Mouse (Mus musculus): ENCODE data around the gene Gm20431.
A peak's percentile ranks its signal among the peaks of the same experiment; 100 is the strongest.
"Not testable (repeated sequence)": the region's sequence is repeated elsewhere in the genome, so short reads cannot be mapped to it uniquely, and the experiment has no call there.

Gm20431 gene

GRCm38 (mm10) chr2:167659177-167659846 lies 2.0 kb downstream of the Gm20431 start:
- no peak for DNase-seq (ENCODE audit: low spot score)

GRCm38 (mm10) chr2:167658712-167659111 lies 2.6 kb downstream of the Gm20431 start:
- no peak for DNase-seq (ENCODE audit: low spot score)

DNA sequence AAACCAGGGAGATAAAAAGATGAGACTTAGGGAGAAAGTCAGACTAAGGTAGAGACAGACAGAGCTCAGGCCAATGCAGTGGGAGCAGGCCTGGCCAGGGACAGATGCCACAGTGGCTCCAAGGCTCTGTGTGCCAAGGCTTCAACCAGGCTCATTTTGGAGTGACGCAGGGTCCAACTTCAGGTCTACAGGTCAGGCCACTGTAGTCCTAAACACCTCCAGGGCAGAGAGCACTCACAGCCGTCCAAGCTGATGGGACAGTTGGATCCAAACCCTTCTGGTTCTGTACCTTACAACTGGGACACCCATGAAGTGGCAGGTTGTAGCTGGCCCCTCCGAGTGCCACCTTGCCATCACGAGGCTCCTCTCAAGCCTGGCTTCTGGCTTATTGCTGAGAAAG lies 3.3 kb downstream of the Gm20431 start:
- DNase-seq (ENCODE audit: low spot score) = no peak

- DNase-seq (ENCODE audit: low spot score) = no peak
These were observed 4.4 kb downstream of the Gm20431 start for GRCm38 (mm10) chr2:167656629-167657478.

DNA sequence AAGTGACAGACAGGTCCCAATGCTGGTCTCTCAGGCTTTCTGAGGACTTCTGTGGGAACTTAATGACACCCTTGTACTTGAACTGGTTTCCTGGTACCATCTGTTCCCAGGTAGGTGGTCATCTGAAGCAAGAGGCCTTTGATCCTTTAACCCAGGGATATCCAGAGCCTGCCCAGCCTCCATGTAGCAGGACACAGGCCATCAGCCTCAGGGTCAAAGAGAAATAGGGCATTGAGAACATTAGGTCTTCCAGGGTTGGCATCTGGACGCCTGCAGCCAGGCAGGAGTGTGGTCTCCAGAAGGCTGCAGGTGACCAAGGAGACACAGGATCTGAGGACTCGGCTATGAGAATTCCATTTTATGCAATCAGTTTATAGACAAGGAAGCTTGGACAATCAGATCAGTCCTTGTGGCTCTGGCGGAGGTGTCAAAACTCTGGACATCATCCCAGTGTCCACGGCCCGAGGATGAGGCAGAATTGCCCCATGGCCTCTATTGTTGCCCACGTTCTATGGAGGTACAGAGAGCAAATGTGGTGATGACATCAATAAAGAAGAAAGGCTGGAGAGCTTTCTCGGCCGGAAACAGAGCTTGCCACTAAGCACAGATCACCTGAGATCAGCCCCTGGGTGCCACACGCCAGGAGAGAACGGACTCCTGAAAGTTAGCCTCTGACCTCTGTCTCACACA lies 6.2 kb downstream of the Gm20431 start:
- DNase-seq (ENCODE audit: low spot score) = no peak

GRCm38 (mm10) chr2:167652694-167653093 lies 8.6 kb downstream of the Gm20431 start:
- no peak for DNase-seq (ENCODE audit: low spot score)

DNA sequence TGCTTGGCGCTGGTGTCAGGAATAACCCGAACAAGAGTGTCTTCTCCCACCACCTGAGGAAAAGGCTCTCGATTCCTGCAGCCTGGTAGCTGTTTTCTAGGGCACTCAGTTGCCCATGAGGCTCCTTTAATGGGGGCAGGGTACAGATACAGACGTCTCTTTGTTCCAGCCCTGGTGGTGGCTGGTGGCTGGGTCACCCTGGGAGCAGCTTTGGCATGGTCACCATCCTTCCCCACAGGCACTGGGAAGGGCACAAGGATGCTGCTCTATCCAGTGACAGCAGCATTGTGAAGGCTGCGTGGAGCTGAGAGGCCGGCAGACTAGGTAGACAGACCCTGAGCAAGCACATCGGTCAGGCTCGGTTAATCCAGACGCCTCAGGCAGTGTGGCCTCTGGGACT lies 9.7 kb downstream of the Gm20431 start:
- DNase-seq (ENCODE audit: low spot score) = no peak

DNA sequence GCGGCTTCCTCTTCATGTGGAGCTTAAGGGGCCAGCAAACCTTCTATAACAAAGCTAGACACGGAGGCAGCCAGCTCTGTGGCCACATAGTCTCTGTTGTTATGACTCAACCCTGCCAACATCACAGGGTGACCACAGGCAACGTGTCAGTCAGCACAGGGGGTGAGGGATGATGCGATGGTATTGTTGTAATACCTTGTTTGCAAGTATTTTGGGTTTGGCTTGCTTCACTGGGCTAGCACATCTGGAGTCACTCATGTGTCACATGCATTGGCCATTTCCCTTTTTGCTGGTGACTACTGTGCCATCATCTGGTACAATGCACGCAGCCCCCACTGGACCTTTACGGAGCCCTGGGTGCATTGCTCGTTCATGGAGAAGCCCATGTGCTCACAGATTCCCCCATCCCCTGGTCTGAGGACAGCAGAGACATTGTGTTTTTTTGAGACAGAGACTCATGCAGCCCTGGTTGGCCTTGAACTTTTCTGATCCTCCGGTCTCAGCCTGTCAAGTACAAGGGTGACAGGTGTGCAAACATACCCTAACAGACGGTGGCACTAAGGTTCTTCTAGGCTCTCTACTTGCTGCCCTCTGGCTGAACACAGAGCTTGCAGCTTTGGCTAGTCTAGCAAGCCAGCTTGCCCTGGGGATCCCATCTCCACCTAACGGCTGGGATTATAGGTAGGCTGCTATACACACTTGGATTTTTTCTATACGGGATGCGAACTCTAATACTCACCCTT lies 11.8 kb downstream of the Gm20431 start:
- no peak for DNase-seq (ENCODE audit: low spot score)

DNA sequence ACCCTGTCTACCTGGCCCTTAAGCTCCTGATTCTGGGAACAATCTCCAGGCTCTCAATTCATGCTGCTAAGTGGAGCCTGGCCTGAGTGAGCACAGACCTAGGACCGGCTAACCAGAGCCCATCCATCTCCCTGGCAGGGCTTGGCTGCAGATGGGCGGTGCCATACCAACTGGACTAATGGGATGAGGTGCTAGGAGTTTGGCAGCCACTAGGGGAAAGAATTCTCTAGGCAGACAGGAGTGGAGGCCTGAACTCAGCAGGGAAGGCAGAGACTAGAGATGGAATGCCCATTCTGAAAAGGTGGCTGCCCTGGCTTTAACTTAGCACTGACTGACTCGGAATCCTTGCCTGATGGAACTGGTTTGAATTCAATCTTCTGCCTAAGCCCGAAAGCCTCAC lies 14.9 kb downstream of the Gm20431 start:
- DNase-seq (ENCODE audit: low spot score) = no peak

DNA sequence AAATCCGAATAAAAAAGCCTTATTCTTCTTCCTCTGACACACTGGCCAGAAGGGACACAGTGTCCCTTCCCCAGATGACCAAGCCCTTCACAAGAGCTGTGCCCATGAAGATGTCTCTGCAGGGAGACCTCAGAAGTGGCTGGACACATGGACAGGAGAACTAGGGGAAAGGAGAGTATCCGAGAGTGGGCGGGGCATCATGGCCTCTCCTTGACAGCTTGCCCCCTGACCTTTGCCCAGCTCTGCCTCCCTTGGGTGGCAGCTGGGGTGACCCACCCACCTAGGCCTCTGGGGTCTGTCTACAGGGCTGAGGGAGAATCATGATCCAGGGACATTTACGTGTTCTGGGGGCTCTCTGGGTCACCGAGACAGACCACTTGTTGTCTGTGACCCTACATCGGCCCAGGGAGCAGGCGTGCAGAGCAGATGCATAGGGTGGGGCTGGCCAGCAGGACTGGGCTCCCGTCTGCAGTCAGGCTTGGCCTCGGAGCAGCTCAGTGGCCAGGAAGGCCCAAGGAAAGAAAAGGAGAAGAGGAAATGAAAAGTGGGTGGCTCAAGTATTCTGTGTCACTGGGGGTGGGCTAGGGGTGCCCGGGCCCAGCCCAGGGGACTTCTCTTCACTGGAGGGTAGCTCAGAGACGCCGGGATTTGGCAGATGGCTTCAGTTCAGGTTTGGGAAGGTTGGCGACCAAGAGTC lies 17.8 kb downstream of the Gm20431 start:
- DNase-seq (ENCODE audit: low spot score) = not testable (repeated sequence)

GRCm38 (mm10) chr2:167642164-167642563 lies 19.1 kb downstream of the Gm20431 start:
- no peak for DNase-seq (ENCODE audit: low spot score)

- peak; percentile 74 for DNase-seq (ENCODE audit: low spot score)
These were observed 20.0 kb downstream of the Gm20431 start for GRCm38 (mm10) chr2:167641337-167641736.

GRCm38 (mm10) chr2:167640279-167640678 lies 21.0 kb downstream of the Gm20431 start:
- DNase-seq (ENCODE audit: low spot score) = no peak

DNA sequence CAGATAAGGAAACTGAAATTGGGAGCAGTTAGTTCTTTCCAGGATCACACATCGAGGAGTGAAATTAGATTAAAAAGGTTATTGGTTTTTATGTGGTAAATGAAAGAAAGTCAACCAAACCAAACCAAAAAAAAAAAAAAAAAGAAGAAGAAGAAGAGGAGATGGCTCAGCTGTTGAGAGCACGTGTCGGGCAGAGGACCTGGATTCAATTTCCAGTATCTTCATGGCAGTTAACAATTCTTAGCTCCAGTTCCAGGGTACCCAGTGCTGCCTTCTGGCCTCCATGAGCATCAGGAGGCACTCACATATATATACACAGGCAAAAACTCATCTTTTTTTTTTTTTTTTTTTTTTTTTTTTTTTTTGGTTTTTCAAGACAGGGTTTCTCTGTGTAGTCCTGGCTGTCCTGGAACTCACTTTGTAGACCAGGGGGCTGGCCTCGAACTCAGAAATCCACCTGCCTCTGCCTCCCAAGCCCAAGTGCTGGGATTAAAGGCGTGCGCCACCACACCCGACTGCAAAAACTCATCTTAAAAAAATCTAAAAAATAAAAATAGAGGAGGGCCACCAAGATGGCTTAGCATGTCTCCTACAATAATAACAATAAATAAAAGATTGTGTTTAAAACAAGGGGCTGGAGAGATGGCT lies 26.3 kb downstream of the Gm20431 start:
- DNase-seq (ENCODE audit: low spot score) = no peak

GRCm38 (mm10) chr2:167634338-167634770 lies 26.9 kb downstream of the Gm20431 start:
- DNase-seq (ENCODE audit: low spot score) = peak; percentile 98

DNA sequence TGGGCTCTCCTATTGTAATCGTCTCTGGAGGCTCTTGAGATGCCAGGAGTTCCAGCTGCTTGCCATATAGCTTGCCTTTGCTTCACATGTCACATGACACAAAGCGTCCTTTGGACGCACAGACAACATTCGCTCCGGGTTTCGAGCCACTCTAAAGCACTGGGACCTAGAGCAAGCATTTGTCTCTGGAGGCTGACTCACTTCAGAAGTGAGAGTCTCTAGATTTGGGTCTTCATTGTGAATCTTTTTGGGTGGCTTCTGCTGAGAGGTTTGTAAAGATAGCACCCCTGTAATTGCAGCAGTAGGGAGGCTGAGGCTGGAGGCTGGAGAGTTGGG lies 27.8 kb downstream of the Gm20431 start:
- no peak for DNase-seq (ENCODE audit: low spot score)

DNA sequence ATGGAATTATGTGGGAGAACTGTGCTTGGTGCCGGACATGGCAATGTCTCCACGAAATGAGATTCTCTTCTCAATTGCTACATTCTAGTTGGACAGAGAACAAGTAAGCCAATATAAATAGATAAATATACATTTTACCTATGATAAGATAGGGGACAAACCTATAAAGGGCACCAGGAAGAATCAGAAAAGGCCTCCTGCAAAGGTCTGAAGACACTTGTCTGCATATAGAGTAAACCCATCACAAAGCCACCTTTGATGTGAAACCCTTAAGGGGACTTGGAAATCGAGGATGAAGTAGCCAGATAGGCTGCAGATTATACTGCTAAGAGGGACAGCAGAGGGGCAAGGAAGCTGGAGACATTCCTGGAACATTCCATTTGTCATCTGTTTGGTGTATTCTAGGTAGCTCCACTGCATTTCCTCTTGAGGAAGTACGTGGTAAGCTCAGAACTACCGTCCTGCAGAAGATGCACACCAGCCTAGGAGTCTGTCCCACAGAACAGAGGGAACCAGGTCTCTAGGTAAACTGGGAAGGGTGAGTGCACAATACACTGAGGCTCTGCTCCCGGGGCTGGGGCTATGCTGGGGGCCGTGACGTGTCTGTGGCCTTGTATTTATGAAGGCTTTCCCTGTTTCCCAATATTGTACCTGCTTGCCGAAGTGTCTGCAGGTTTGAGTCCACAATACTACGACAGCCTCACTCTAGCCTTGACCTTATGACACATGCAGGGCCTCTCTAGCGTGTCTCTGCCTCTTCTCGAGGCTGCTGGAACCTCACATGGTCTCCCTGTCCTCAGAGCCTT lies 28.4 kb downstream of the Gm20431 start:
- DNase-seq (ENCODE audit: low spot score) = no peak

- peak; percentile 98 for DNase-seq (ENCODE audit: low spot score)
These were observed 29.5 kb downstream of the Gm20431 start, which contains the start of gene Ube2v1 for GRCm38 (mm10) chr2:167631591-167632448. Gene Ube2v1, minus strand, starts transcription at chr2:167632095.

- no peak for DNase-seq (ENCODE audit: low spot score)
These were observed 30.1 kb downstream of the Gm20431 start for GRCm38 (mm10) chr2:167631181-167631590.

All from yolk sac, embryonic 10.5 days (tissue).